Mouse (Mus musculus) cortical plate, adult 2 months (tissue): Measurements from ENCODE around the gene Hic2.

Source experiments
- CTCF ChIP-seq: fragments of 200-500 bp; IDR thresholded peaks from 2 replicates; pipeline ENCODE4 v1.5.1; 2011; ENCODE audit warnings: mild to moderate bottlenecking, control low read depth, low read length; ENCODE audit not compliant: insufficient read depth; ENCODE audit errors: extremely low read depth
- POLR2A ChIP-seq: fragments of 200-500 bp; IDR thresholded peaks from 2 replicates; pipeline ENCODE4 v1.6.1; 2011; ENCODE audit warnings: mild to moderate bottlenecking, low read length, control low read depth; ENCODE audit not compliant: insufficient read depth; ENCODE audit errors: extremely low read depth

DNA sequence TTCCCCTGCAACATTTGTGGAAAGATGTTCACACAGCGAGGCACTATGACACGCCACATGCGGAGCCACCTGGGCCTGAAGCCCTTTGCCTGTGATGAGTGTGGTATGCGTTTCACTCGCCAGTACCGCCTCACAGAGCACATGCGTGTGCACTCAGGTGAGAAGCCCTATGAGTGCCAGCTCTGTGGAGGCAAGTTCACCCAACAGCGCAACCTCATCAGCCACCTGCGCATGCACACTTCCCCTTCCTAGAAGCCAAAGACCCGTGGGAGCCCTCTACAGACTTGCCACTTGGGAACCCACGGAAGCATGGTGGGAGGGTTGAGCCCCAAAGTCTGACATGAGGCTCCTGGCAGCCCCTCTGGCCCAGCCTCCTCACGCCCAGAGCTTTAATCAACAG lies 25.5 kb downstream of the Hic2 start:
- TF ChIP-seq POLR2A (no peak), CTCF (no peak)
